ENCODE assay signal across 12 mouse cellular contexts in genomic region chr11:64278259-64279003, GRCm38 (mm10).
A peak's percentile ranks its signal among the peaks of the same experiment; 100 is the strongest.
DNase-seq lines count a peak whose midpoint lies in the region; ATAC-seq lines count a peak whose summit lies in the region.
"Had no signal": no experiment of that assay in that cellular context is flagged by ENCODE, and none has a peak within 500 bp of the region (broad histone marks: within the 10 kb centered on the region; RNA-seq: fewer than 3 reads in every experiment).

No protein-coding gene starts in this region.

- H3K36me3 ChIP-seq in midbrain, embryonic 13.5 days: no peaks in the 10 kb centered on the region
- H3K36me3 ChIP-seq in midbrain, embryonic 10.5 days: no peaks in the 10 kb centered on the region
- H3K36me3 ChIP-seq in hindbrain, embryonic 14.5 days (replicated peaks; ENCODE audit: control insufficient read depth, insufficient read depth): no peaks in the 10 kb centered on the region
- H3K36me3 ChIP-seq in stomach, embryonic 16.5 days (ENCODE audit: control insufficient read depth, insufficient read depth, low read length): no peaks in the 10 kb centered on the region
- H3K36me3 ChIP-seq: embryonic facial prominence, embryonic 12.5 days; stomach, embryonic 15.5 days had no signal

- H3K4me2 ChIP-seq in midbrain, embryonic 13.5 days (replicated peaks): no peak overlapping the region
- no peak overlapping the region for H3K4me2 ChIP-seq in hindbrain, embryonic 14.5 days (replicated peaks)
- no peak overlapping the region for H3K4me2 ChIP-seq in stomach, embryonic 16.5 days (ENCODE audit: low read depth, low read length)
- H3K4me2 ChIP-seq: embryonic facial prominence, embryonic 12.5 days; stomach, embryonic 15.5 days had no signal

- WGBS in midbrain, embryonic 13.5 days: 31% methylated on average over 12 of the region's 12 CpGs
- WGBS in midbrain, embryonic 10.5 days: 65% methylated on average over 12 of the region's 12 CpGs
- 21% methylated on average over 12 of the region's 12 CpGs for WGBS in hindbrain, embryonic 14.5 days
- WGBS in stomach, embryonic 16.5 days: 28% methylated on average over 12 of the region's 12 CpGs

- ATAC-seq in midbrain, embryonic 13.5 days: peak; percentile 90
- peak; percentile 86 for ATAC-seq in hindbrain, embryonic 14.5 days (ENCODE audit: low FRiP score)
- ATAC-seq in stomach, embryonic 16.5 days (ENCODE audit: insufficient read depth, low FRiP score): 0 out of 2 replicates have a peak, but pooled peaks have one; percentile 29
- ATAC-seq: liver, postnatal 0 days had no signal

- peaks cover 11% of the 10 kb centered on the region for H3K27me3 ChIP-seq in midbrain, embryonic 13.5 days
- H3K27me3 ChIP-seq in midbrain, embryonic 10.5 days (ENCODE audit: low read depth, poor library complexity, severe bottlenecking): 0 out of 2 replicates have a peak, but pooled peaks cover 3% of the 10 kb centered on the region
- 0 out of 2 replicates have a peak, but pooled peaks cover 4% of the 10 kb centered on the region for H3K27me3 ChIP-seq in hindbrain, embryonic 14.5 days (ENCODE audit: control insufficient read depth, insufficient read depth, low read length)
- no peaks in the 10 kb centered on the region for H3K27me3 ChIP-seq in stomach, embryonic 16.5 days (ENCODE audit: control insufficient read depth, insufficient read depth, low read length)
- H3K27me3 ChIP-seq: embryonic facial prominence, embryonic 12.5 days; stomach, embryonic 15.5 days had no signal

- no peaks in the 10 kb centered on the region for H3K9me3 ChIP-seq in midbrain, embryonic 13.5 days
- H3K9me3 ChIP-seq in midbrain, embryonic 10.5 days (replicated peaks): no peaks in the 10 kb centered on the region
- no peaks in the 10 kb centered on the region for H3K9me3 ChIP-seq in hindbrain, embryonic 14.5 days (ENCODE audit: control insufficient read depth, low read length)
- no peaks in the 10 kb centered on the region for H3K9me3 ChIP-seq in stomach, embryonic 16.5 days (replicated peaks; ENCODE audit: control insufficient read depth, low read length)
- H3K9me3 ChIP-seq: embryonic facial prominence, embryonic 12.5 days; stomach, embryonic 15.5 days had no signal

- no peak overlapping the region for H3K9ac ChIP-seq in midbrain, embryonic 13.5 days (replicated peaks)
- no peak overlapping the region for H3K9ac ChIP-seq in hindbrain, embryonic 14.5 days
- H3K9ac ChIP-seq in stomach, embryonic 16.5 days (ENCODE audit: low read length): no peak overlapping the region
- H3K9ac ChIP-seq: embryonic facial prominence, embryonic 12.5 days; liver, postnatal 0 days; stomach, embryonic 15.5 days had no signal

- no peak overlapping the region for H3K4me3 ChIP-seq in midbrain, embryonic 13.5 days (replicated peaks)
- no peak overlapping the region for H3K4me3 ChIP-seq in midbrain, embryonic 10.5 days
- no peak overlapping the region for H3K4me3 ChIP-seq in hindbrain, embryonic 14.5 days (replicated peaks; ENCODE audit: low read length)
- no peak overlapping the region for H3K4me3 ChIP-seq in stomach, embryonic 16.5 days (replicated peaks; ENCODE audit: low read length)
- H3K4me3 ChIP-seq: embryonic facial prominence, embryonic 12.5 days; stomach, embryonic 15.5 days had no signal

- peak; percentile 60 for DNase-seq in embryo, embryonic 10 days (ENCODE audit: low spot score)
- no peak for DNase-seq in embryo, embryonic 9.5 days (ENCODE audit: extremely low spot score)
- DNase-seq in midbrain, embryonic 10.5 days (ENCODE audit: low spot score): no peak
- DNase-seq in hindbrain, embryonic 14.5 days (ENCODE audit: low spot score): peak; percentile 66
- no peak for DNase-seq in liver
- DNase-seq in cerebellum, adult 11 months: no peak
- DNase-seq: heart, adult 18-20 months; liver, postnatal 0 days had no signal

- H3K27ac ChIP-seq in midbrain, embryonic 13.5 days: 0 out of 2 replicates have a peak overlapping the region, but pooled peaks have one; percentile 45
- H3K27ac ChIP-seq in midbrain, embryonic 10.5 days (replicated peaks): no peak overlapping the region; the same call in 1 of the 2 replicates
- peak overlapping the region; percentile 48 for H3K27ac ChIP-seq in hindbrain, embryonic 14.5 days
- peak overlapping the region; percentile 5; the same call in 1 of the 2 replicates for H3K27ac ChIP-seq in stomach, embryonic 16.5 days (ENCODE audit: low read length)
- H3K27ac ChIP-seq: embryonic facial prominence, embryonic 12.5 days; stomach, embryonic 15.5 days had no signal

- peaks cover 14% of the 10 kb centered on the region for H3K4me1 ChIP-seq in midbrain, embryonic 13.5 days (replicated peaks)
- H3K4me1 ChIP-seq in midbrain, embryonic 10.5 days: peaks cover 12% of the 10 kb centered on the region
- H3K4me1 ChIP-seq in hindbrain, embryonic 14.5 days (replicated peaks; ENCODE audit: control insufficient read depth, insufficient read depth, low read length): peaks cover 8% of the 10 kb centered on the region
- H3K4me1 ChIP-seq in stomach, embryonic 16.5 days (ENCODE audit: control insufficient read depth, insufficient read depth, low read length): no peaks in the 10 kb centered on the region
- H3K4me1 ChIP-seq: embryonic facial prominence, embryonic 12.5 days had no signal

Comparison
In these comparisons a context has a peak if more than half of its experiments do, and no peak if none do; other contexts are left out.
1. DNase-seq: peak in embryo, embryonic 10 days (single experiment) and hindbrain, embryonic 14.5 days (single experiment); none in embryo, embryonic 9.5 days (single experiment), midbrain, embryonic 10.5 days (single experiment), liver (single experiment) and cerebellum, adult 11 months (single experiment).
2. ATAC-seq: peak in every context shown above with its lines; median percentile 90 in midbrain, embryonic 13.5 days; 86 in hindbrain, embryonic 14.5 days; 29 in stomach, embryonic 16.5 days.